Mouse (Mus musculus) olfactory bulb, adult 2 months (tissue): Measurements from ENCODE around the gene Ccdc88a.

Experiments used
- CTCF ChIP-seq: fragments of 200-500 bp; IDR thresholded peaks from 2 replicates; pipeline ENCODE4 v1.5.1; 2012; ENCODE audit warnings: low read depth, mild to moderate bottlenecking, low read length, moderate library complexity; ENCODE audit not compliant: insufficient read depth
- POLR2A ChIP-seq: fragments of 200-500 bp; IDR thresholded peaks from 2 replicates; pipeline ENCODE4 v1.6.1; 2012; ENCODE audit warnings: mild to moderate bottlenecking, low read depth, low read length, moderate library complexity; ENCODE audit not compliant: insufficient read depth

- no peak for TF ChIP-seq POLR2A
- TF ChIP-seq CTCF: no peak
Measured at GRCm38 (mm10) chr11:29496962-29497361, 123.5 kb downstream of the Ccdc88a start.
